Mouse (Mus musculus): ENCODE results near the gene Abtb2.

Gene Abtb2

GRCm38 (mm10) chr2:103644418-103644817, 78.3 kb downstream of the Abtb2 start:
- H3K36me3 ChIP-seq (ENCODE audit: control insufficient read depth, insufficient read depth, low read length, poor library complexity, severe bottlenecking), result no peaks in the 10 kb centered on the region
- H3K27me3 ChIP-seq (ENCODE audit: control insufficient read depth, insufficient read depth, low read length, poor library complexity, severe bottlenecking), result no peaks in the 10 kb centered on the region
- DNase-seq (ENCODE audit: low read depth, low spot score), result no peak

GRCm38 (mm10) chr2:103650314-103650879, 84.3 kb downstream of the Abtb2 start:
- Histone ChIP-seq H3K27me3 (ENCODE audit: control insufficient read depth, insufficient read depth, low read length, poor library complexity, severe bottlenecking) (no peaks in the 10 kb centered on the region), H3K36me3 (ENCODE audit: control insufficient read depth, insufficient read depth, low read length, poor library complexity, severe bottlenecking) (no peaks in the 10 kb centered on the region)
- no peak for DNase-seq (ENCODE audit: low read depth, low spot score)

- Histone ChIP-seq H3K27me3 (ENCODE audit: control insufficient read depth, insufficient read depth, low read length, poor library complexity, severe bottlenecking) (no peaks in the 10 kb centered on the region), H3K36me3 (ENCODE audit: control insufficient read depth, insufficient read depth, low read length, poor library complexity, severe bottlenecking) (no peaks in the 10 kb centered on the region)
- no peak for DNase-seq (ENCODE audit: low read depth, low spot score)
Observed at GRCm38 (mm10) chr2:103652121-103652520, 86.0 kb downstream of the Abtb2 start.

GRCm38 (mm10) chr2:103655037-103655436, 88.9 kb downstream of the Abtb2 start:
- H3K27me3 ChIP-seq (ENCODE audit: control insufficient read depth, insufficient read depth, low read length, poor library complexity, severe bottlenecking), result no peaks in the 10 kb centered on the region

GRCm38 (mm10) chr2:103656028-103656427, 89.9 kb downstream of the Abtb2 start:
- Histone ChIP-seq H3K36me3 (ENCODE audit: control insufficient read depth, insufficient read depth, low read length, poor library complexity, severe bottlenecking) (no peaks in the 10 kb centered on the region), H3K27me3 (ENCODE audit: control insufficient read depth, insufficient read depth, low read length, poor library complexity, severe bottlenecking) (no peaks in the 10 kb centered on the region)
- DNase-seq (ENCODE audit: low read depth, low spot score), result peak; percentile 22

More at GRCm38 (mm10) chr2:103655037-103655436, 88.9 kb downstream of the Abtb2 start:
- DNase-seq (ENCODE audit: low read depth, low spot score), result no peak
- H3K36me3 ChIP-seq (ENCODE audit: control insufficient read depth, insufficient read depth, low read length, poor library complexity, severe bottlenecking), result no peaks in the 10 kb centered on the region

- H3K36me3 ChIP-seq (ENCODE audit: control insufficient read depth, insufficient read depth, low read length, poor library complexity, severe bottlenecking), result no peaks in the 10 kb centered on the region
- DNase-seq (ENCODE audit: low read depth, low spot score), result no peak
Observed at GRCm38 (mm10) chr2:103659167-103659566, 93.1 kb downstream of the Abtb2 start.

GRCm38 (mm10) chr2:103659648-103660556, 93.8 kb downstream of the Abtb2 start:
- Histone ChIP-seq H3K36me3 (ENCODE audit: control insufficient read depth, insufficient read depth, low read length, poor library complexity, severe bottlenecking) (no peaks in the 10 kb centered on the region), H3K27me3 (ENCODE audit: control insufficient read depth, insufficient read depth, low read length, poor library complexity, severe bottlenecking) (no peaks in the 10 kb centered on the region)
- DNase-seq (ENCODE audit: low read depth, low spot score), result no peak

More at GRCm38 (mm10) chr2:103659167-103659566, 93.1 kb downstream of the Abtb2 start:
- H3K27me3 ChIP-seq (ENCODE audit: control insufficient read depth, insufficient read depth, low read length, poor library complexity, severe bottlenecking), result no peaks in the 10 kb centered on the region

GRCm38 (mm10) chr2:103661696-103662095, 95.6 kb downstream of the Abtb2 start:
- H3K36me3 ChIP-seq (ENCODE audit: control insufficient read depth, insufficient read depth, low read length, poor library complexity, severe bottlenecking), result no peaks in the 10 kb centered on the region
- H3K27me3 ChIP-seq (ENCODE audit: control insufficient read depth, insufficient read depth, low read length, poor library complexity, severe bottlenecking), result no peaks in the 10 kb centered on the region
- no peak for DNase-seq (ENCODE audit: low read depth, low spot score)

GRCm38 (mm10) chr2:103662121-103662520, 96.0 kb downstream of the Abtb2 start:
- no peaks in the 10 kb centered on the region for H3K27me3 ChIP-seq (ENCODE audit: control insufficient read depth, insufficient read depth, low read length, poor library complexity, severe bottlenecking)
- peak; percentile 79 for DNase-seq (ENCODE audit: low read depth, low spot score)
- no peaks in the 10 kb centered on the region for H3K36me3 ChIP-seq (ENCODE audit: control insufficient read depth, insufficient read depth, low read length, poor library complexity, severe bottlenecking)

- no peaks in the 10 kb centered on the region for H3K36me3 ChIP-seq (ENCODE audit: control insufficient read depth, insufficient read depth, low read length, poor library complexity, severe bottlenecking)
- no peaks in the 10 kb centered on the region for H3K27me3 ChIP-seq (ENCODE audit: control insufficient read depth, insufficient read depth, low read length, poor library complexity, severe bottlenecking)
- no peak for DNase-seq (ENCODE audit: low read depth, low spot score)
Observed at GRCm38 (mm10) chr2:103664341-103664740, 98.2 kb downstream of the Abtb2 start.

- Histone ChIP-seq H3K36me3 (ENCODE audit: control insufficient read depth, insufficient read depth, low read length, poor library complexity, severe bottlenecking) (no peaks in the 10 kb centered on the region), H3K27me3 (ENCODE audit: control insufficient read depth, insufficient read depth, low read length, poor library complexity, severe bottlenecking) (no peaks in the 10 kb centered on the region)
- DNase-seq (ENCODE audit: low read depth, low spot score), result peak; percentile 25
Observed at GRCm38 (mm10) chr2:103667962-103668815, 102.1 kb downstream of the Abtb2 start.

- DNase-seq (ENCODE audit: low read depth, low spot score), result no peak
- Histone ChIP-seq H3K27me3 (ENCODE audit: control insufficient read depth, insufficient read depth, low read length, poor library complexity, severe bottlenecking) (no peaks in the 10 kb centered on the region), H3K36me3 (ENCODE audit: control insufficient read depth, insufficient read depth, low read length, poor library complexity, severe bottlenecking) (no peaks in the 10 kb centered on the region)
Observed at GRCm38 (mm10) chr2:103668939-103669338, 102.8 kb downstream of the Abtb2 start.

- H3K27me3 ChIP-seq (ENCODE audit: control insufficient read depth, insufficient read depth, low read length, poor library complexity, severe bottlenecking), result no peaks in the 10 kb centered on the region
- H3K36me3 ChIP-seq (ENCODE audit: control insufficient read depth, insufficient read depth, low read length, poor library complexity, severe bottlenecking), result no peaks in the 10 kb centered on the region
- DNase-seq (ENCODE audit: low read depth, low spot score), result no peak
Observed at GRCm38 (mm10) chr2:103669561-103669960, 103.5 kb downstream of the Abtb2 start.

- Histone ChIP-seq H3K27me3 (ENCODE audit: control insufficient read depth, insufficient read depth, low read length, poor library complexity, severe bottlenecking) (no peaks in the 10 kb centered on the region), H3K36me3 (ENCODE audit: control insufficient read depth, insufficient read depth, low read length, poor library complexity, severe bottlenecking) (no peaks in the 10 kb centered on the region)
- DNase-seq (ENCODE audit: low read depth, low spot score), result no peak
Observed at GRCm38 (mm10) chr2:103670276-103670680, 104.2 kb downstream of the Abtb2 start.

All from splenic B cell, adult 2 months (primary cell).